Mouse (Mus musculus) liver, embryonic 16.5 days (tissue): ENCODE measurements around the gene Cdc42ep4. TPM values are rescaled to one million over a fixed set of nuclear protein-coding genes. Genes with fewer than 3 reads are reported as not detected.

Experiments used
- ATAC-seq: fragments of 200-750 bp; cut with Nextera tagmentation; 2 replicates; pipeline ENCODE4 v1.8.0; 2017; ENCODE audit warnings: low read depth, mild to moderate bottlenecking, moderate number of reproducible peaks, moderate library complexity
- H3K27ac ChIP-seq: fragments of 300-500 bp; sonication (generic); 2 replicates; pipeline ENCODE4 v1.5.1; 2014; ENCODE audit warnings: mild to moderate bottlenecking, low read length
- H3K27me3 ChIP-seq: fragments of 300-500 bp; sonication (generic); 2 replicates; pipeline ENCODE4 v1.6.1; 2014; ENCODE audit warnings: low read depth, low read length, mixed read lengths; ENCODE audit not compliant: control insufficient read depth, insufficient read depth
- H3K36me3 ChIP-seq: fragments of 300-500 bp; sonication (generic); 2 replicates; pipeline ENCODE4 v1.6.1; 2014; ENCODE audit warnings: mild to moderate bottlenecking; ENCODE audit not compliant: control insufficient read depth, insufficient read depth
- H3K4me1 ChIP-seq: fragments of 300-500 bp; sonication (generic); 2 replicates; pipeline ENCODE4 v1.6.1; 2014; ENCODE audit warnings: low read depth, low read length, mixed read lengths; ENCODE audit not compliant: control insufficient read depth
- H3K4me2 ChIP-seq: fragments of 300-500 bp; sonication (generic); 2 replicates; pipeline ENCODE4 v1.6.1; 2014; ENCODE audit warnings: low read depth, low read length, mixed read lengths
- H3K4me3 ChIP-seq: fragments of 300-500 bp; sonication (generic); 2 replicates; pipeline ENCODE4 v1.5.1; 2014; ENCODE audit warnings: low read depth, mild to moderate bottlenecking, low read length
- H3K9ac ChIP-seq: fragments of 300-500 bp; sonication (generic); 2 replicates; pipeline ENCODE4 v1.6.1; 2014; ENCODE audit warnings: low read depth, low read length
- H3K9me3 ChIP-seq: fragments of 300-500 bp; sonication (generic); replicated peaks from 2 replicates; pipeline ENCODE4 v1.6.1; 2016; ENCODE audit warnings: low read length; ENCODE audit not compliant: control insufficient read depth
- WGBS: fragments of 180-500 bp; shearing (Covaris S2); extraction: QIAGEN DNeasy Blood & Tissue Kit; methylation state at CpG from one replicate; pipeline ENCODE4 v1.1.7; 2014; ENCODE audit not compliant: insufficient replicate concordance; 5-methylcytosine and 5-hydroxymethylcytosine counted together
- polyA plus RNA-seq: library from polyadenylated mRNA; unstranded; fragments of >200 nt; fragmentation: Nextera tagmentation; extraction: Ambion mirVana; gene quantifications from 2 replicates; pipeline ENCODE4 v1.2.1, GENCODE M21; 2015

Cdc42ep4 gene
- polyA plus RNA-seq, 1 experiment from 2014 or later = 18.4 TPM

- Histone ChIP-seq H3K4me3 (no peak overlapping the region), H3K27ac (no peak overlapping the region), H3K9ac (no peak overlapping the region), H3K4me2 (peak overlapping the region; percentile 7; the same call in 1 of the 2 replicates), H3K36me3 (peaks cover 13% of the 10 kb centered on the region), H3K9me3 (no peaks in the 10 kb centered on the region), H3K27me3 (no peaks in the 10 kb centered on the region), H3K4me1 (no peaks in the 10 kb centered on the region; the same call in 1 of the 2 replicates)
- ATAC-seq = peak; percentile 47; the same call in 1 of the 2 replicates
- 58% methylated on average over 14 of the region's 14 CpGs for whole genome bisulfite sequencing
Observed at GRCm38 (mm10) chr11:113722405-113723090, 29.1 kb downstream of the Cdc42ep4 start.

GRCm38 (mm10) chr11:113717767-113718424 lies 33.8 kb downstream of the Cdc42ep4 start:
- H3K27me3 ChIP-seq = no peaks in the 10 kb centered on the region
- no peak overlapping the region for H3K9ac ChIP-seq
- no peaks in the 10 kb centered on the region; the same call in 1 of the 2 replicates for H3K4me1 ChIP-seq
- no peak for ATAC-seq
- H3K4me3 ChIP-seq = no peak overlapping the region
- 54% methylated on average over 16 of the region's 16 CpGs for WGBS
- H3K27ac ChIP-seq = no peak overlapping the region
- no peaks in the 10 kb centered on the region for H3K36me3 ChIP-seq
- H3K4me2 ChIP-seq = no peak overlapping the region
- no peaks in the 10 kb centered on the region for H3K9me3 ChIP-seq

- ATAC-seq = no peak
- Histone ChIP-seq H3K27me3 (no peaks in the 10 kb centered on the region), H3K4me3 (no peak overlapping the region), H3K9ac (no peak overlapping the region), H3K9me3 (no peaks in the 10 kb centered on the region), H3K27ac (no peak overlapping the region), H3K4me1 (no peaks in the 10 kb centered on the region), H3K36me3 (no peaks in the 10 kb centered on the region), H3K4me2 (no peak overlapping the region)
- WGBS = 73% methylated on average over 2 of the region's 2 CpGs
Observed at GRCm38 (mm10) chr11:113716132-113716531, 35.5 kb downstream of the Cdc42ep4 start.

- peak; percentile 30; the same call in 1 of the 2 replicates for ATAC-seq
Observed at GRCm38 (mm10) chr11:113715078-113715674, 36.5 kb downstream of the Cdc42ep4 start.

GRCm38 (mm10) chr11:113711061-113711460 lies 40.6 kb downstream of the Cdc42ep4 start:
- Histone ChIP-seq H3K27ac (no peak overlapping the region), H3K9ac (no peak overlapping the region), H3K27me3 (peaks cover 15% of the 10 kb centered on the region), H3K4me2 (no peak overlapping the region), H3K4me3 (no peak overlapping the region), H3K9me3 (no peaks in the 10 kb centered on the region), H3K36me3 (no peaks in the 10 kb centered on the region), H3K4me1 (no peaks in the 10 kb centered on the region)
- WGBS = 71% methylated on average over 1 of the region's 1 CpGs
- no peak for ATAC-seq

More at GRCm38 (mm10) chr11:113715078-113715674, 36.5 kb downstream of the Cdc42ep4 start:
- Histone ChIP-seq H3K9me3 (no peaks in the 10 kb centered on the region), H3K36me3 (no peaks in the 10 kb centered on the region), H3K9ac (no peak overlapping the region), H3K4me2 (no peak overlapping the region), H3K27ac (no peak overlapping the region), H3K4me3 (no peak overlapping the region), H3K27me3 (peaks cover 3% of the 10 kb centered on the region), H3K4me1 (no peaks in the 10 kb centered on the region)
- WGBS = 48% methylated on average over 7 of the region's 7 CpGs

GRCm38 (mm10) chr11:113710257-113710777 lies 41.4 kb downstream of the Cdc42ep4 start:
- H3K9ac ChIP-seq = peak overlapping the region; percentile 20; the same call in 1 of the 2 replicates
- no peak overlapping the region for H3K27ac ChIP-seq
- H3K4me1 ChIP-seq = no peaks in the 10 kb centered on the region
- H3K27me3 ChIP-seq = peaks cover 15% of the 10 kb centered on the region
- no peak for ATAC-seq
- H3K36me3 ChIP-seq = no peaks in the 10 kb centered on the region
- no peak overlapping the region for H3K4me3 ChIP-seq
- 16% methylated on average over 10 of the region's 10 CpGs for WGBS
- no peaks in the 10 kb centered on the region for H3K9me3 ChIP-seq
- H3K4me2 ChIP-seq = no peak overlapping the region

- Histone ChIP-seq H3K9me3 (no peaks in the 10 kb centered on the region), H3K4me3 (no peak within 1 kb of the TSS), H3K4me2 (no peak within 1 kb of the TSS), H3K9ac (peak within 1 kb of the TSS; percentile 20; the same call in 1 of the 2 replicates), H3K4me1 (no peaks in the 10 kb centered on the region), H3K27me3 (peaks cover 15% of the 10 kb centered on the region), H3K36me3 (no peaks in the 10 kb centered on the region), H3K27ac (no peak within 1 kb of the TSS)
- ATAC-seq = no peak
- 28% methylated on average over 11 of the region's 11 CpGs for WGBS
Observed at GRCm38 (mm10) chr11:113709731-113710256, 41.9 kb downstream of the Cdc42ep4 start, which contains the start of gene Cpsf4l. Gene Cpsf4l (minus strand): TSS chr11:113710017.

GRCm38 (mm10) chr11:113709272-113709671 lies 42.4 kb downstream of the Cdc42ep4 start:
- no peak overlapping the region for H3K27ac ChIP-seq
- no peak overlapping the region for H3K9ac ChIP-seq
- no peak overlapping the region for H3K4me2 ChIP-seq
- peaks cover 15% of the 10 kb centered on the region for H3K27me3 ChIP-seq
- H3K4me1 ChIP-seq = no peaks in the 10 kb centered on the region
- 36% methylated on average over 15 of the region's 15 CpGs for WGBS
- H3K36me3 ChIP-seq = no peaks in the 10 kb centered on the region
- no peaks in the 10 kb centered on the region for H3K9me3 ChIP-seq
- ATAC-seq = no peak
- no peak overlapping the region for H3K4me3 ChIP-seq
